Mouse (Mus musculus): Measurements from ENCODE around the gene Il17ra. TPM values are rescaled to one million over a fixed set of nuclear protein-coding genes. Genes with fewer than 3 reads are reported as not detected.

Gene Il17ra
- total RNA-seq, 2 experiments from 2014 or later: 7.8 to 13.8 TPM

DNA sequence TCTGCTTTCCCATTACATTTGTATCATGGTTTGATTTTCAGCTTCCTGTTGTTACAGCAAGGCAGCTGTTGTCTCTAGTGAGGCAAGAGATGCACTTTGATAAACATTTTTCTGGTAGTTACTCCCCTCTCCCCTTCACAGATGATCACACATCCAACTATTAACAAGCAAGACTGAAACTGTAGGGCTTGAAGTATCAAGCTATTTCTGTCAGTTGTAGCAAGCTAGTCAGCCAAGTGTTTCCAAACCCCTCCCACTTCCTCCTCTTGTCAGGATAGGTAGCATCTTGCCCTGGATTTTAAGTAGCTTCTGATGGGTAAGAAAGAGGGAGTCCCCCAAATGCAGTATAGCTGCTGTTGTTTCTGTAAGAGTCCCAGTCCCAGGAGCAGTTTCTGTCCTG lies 6.7 kb downstream of the Il17ra start:
- no peak for ATAC-seq (replicated peaks; ENCODE audit: low FRiP score, poor library complexity, severe bottlenecking)

DNA sequence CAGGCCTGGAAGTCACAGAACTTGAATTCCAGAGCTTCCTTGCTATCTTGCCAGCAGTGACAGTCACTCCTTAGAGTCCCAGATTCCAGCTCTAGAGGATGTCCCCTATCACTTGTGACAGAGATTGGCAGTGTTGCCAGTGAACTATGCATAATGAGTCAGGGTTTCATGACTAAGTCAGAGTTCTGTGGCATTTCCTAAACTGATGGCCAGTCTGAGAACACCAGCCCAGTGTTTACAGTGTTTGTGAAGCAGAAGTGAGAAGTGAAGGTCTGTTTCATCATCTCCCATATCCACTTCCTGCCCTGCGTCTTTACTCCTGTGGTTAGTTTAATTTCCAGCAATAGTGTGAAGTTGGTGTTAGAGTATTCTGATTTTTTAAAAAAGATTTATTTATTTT lies 7.6 kb downstream of the Il17ra start:
- ATAC-seq (replicated peaks; ENCODE audit: low FRiP score, poor library complexity, severe bottlenecking): no peak

DNA sequence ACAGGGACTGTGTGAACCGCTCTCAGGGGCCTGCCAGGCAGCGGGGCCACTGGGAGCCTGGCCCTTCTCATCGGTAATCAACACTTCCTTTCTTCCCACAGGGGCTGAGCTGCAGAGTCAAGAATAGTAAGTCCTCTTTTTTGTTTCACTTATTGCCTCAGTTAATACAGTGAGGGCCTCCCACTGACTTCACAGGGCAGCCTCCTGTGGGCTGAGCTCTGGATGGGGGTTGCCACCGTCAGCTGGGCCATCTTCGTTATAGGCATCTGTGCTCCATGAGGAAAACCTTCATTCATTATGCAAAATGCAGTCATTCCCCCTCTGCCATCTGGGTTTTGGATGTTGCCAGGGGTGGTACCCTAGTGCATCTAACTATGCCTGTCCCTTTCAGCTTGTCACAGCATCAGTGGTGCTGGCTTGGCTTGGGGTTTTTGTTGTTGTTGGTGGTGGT lies 9.0 kb downstream of the Il17ra start:
- no peak for ATAC-seq (replicated peaks; ENCODE audit: low FRiP score, poor library complexity, severe bottlenecking)

DNA sequence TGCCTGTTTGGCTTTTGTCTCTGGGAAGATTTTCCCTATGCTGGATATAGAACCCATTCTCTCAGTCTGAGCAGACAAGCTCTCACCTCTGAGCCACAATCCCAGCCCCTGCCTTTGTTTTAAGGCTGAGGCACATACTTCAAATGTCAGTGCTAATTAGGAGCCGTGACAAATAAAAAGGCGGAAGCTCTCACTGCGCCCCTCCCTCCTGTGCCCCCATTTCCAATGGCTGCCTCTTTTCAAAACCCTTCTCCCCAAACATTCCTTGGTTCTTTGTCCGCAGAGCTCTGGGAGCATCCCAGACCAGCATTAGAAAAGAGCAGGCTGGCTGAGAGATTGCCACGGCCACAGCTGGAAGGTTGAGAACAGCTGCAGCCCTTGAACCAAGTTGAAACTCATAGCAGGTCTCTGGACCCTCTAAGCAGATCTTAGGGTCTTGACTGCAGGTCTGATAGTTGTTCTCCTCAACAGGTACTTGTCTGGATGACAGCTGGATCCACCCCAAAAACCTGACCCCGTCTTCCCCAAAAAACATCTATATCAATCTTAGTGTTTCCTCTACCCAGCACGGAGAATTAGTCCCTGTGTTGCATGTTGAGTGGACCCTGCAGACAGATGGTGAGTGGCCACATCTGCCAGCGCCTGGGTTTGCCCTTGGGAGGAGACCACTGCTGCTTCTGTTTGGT lies 9.6 kb downstream of the Il17ra start:
- no peak for ATAC-seq (replicated peaks; ENCODE audit: low FRiP score, poor library complexity, severe bottlenecking)

DNA sequence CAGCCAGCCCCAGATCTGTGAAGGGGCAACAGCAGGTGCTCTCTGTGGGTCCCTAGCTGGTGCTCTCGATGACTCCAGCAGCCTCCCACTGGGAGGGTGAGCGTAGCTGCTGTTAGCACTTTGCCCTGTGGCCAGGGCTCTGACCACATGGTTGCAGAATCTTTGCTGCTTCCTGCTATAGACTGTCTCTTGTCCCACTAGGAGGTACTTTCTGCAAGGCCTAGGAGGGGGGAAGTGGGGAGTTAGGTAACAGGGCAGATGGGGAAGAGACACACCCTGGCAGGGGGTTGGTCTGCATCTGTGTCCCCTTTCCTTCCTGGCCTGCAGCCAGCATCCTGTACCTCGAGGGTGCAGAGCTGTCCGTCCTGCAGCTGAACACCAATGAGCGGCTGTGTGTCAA lies 10.4 kb downstream of the Il17ra start:
- no peak for ATAC-seq (replicated peaks; ENCODE audit: low FRiP score, poor library complexity, severe bottlenecking)

DNA sequence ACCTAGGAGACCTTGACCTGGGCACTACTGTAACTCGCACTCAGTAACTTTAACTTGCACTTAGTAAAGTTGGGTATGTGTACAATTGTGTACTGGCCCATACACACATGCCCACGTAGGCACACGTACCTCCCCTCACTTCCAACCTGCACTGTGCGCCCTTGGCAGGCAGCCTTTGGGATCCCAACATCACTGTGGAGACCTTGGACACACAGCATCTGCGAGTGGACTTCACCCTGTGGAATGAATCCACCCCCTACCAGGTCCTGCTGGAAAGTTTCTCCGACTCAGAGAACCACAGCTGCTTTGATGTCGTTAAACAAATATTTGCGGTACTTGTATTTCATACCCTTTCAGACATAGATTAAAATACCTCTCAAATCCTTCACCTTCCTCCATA lies 12.2 kb downstream of the Il17ra start:
- ATAC-seq (replicated peaks; ENCODE audit: low FRiP score, poor library complexity, severe bottlenecking): no peak

DNA sequence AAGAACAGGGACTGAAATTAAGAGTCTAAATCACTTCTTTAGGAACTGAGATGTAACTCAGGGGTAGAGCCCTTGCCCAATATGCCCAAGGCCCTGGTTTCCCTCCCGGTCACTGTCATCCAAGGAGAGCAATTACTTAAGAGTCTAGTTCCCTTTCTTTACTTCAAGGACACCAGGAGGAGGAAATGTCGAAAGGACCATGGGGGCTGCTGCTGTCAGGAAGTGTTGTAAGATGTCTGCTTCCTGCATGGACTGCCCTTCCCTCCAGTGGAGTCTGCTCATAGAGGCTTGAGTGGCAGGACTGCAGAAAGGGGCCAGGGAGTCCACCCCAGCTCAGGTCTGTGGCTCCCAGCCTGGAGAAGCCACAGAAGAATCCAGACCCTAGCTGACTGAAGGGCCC lies 16.3 kb downstream of the Il17ra start:
- no peak for ATAC-seq (replicated peaks; ENCODE audit: low FRiP score, poor library complexity, severe bottlenecking)

DNA sequence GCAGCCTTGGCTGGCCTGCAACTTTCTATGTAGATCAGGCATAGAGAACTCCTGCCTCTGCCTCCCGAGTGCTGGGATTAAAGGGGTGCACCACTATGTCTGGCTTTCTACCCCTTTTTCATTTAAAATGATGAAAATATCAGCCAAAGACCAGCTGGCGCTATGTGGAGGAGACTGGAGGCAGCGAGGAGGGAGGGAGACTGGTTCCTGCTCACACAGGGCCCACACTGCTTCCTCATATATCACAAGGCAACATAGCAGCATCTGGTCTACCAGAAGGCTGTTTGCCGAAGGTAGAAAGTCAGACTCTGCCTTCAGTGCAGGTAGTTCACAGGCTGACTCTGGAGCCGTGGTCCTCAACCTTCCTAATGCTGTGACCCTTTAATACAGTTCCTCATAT lies 17.3 kb downstream of the Il17ra start:
- ATAC-seq (replicated peaks; ENCODE audit: low FRiP score, poor library complexity, severe bottlenecking): no peak

DNA sequence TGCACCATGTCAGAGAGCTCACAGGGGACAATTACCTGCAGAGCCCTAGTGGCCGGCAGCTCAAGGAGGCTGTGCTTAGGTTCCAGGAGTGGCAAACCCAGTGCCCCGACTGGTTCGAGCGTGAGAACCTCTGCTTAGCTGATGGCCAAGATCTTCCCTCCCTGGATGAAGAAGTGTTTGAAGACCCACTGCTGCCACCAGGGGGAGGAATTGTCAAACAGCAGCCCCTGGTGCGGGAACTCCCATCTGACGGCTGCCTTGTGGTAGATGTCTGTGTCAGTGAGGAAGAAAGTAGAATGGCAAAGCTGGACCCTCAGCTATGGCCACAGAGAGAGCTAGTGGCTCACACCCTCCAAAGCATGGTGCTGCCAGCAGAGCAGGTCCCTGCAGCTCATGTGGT lies 18.5 kb downstream of the Il17ra start:
- no peak for ATAC-seq (replicated peaks; ENCODE audit: low FRiP score, poor library complexity, severe bottlenecking)

DNA sequence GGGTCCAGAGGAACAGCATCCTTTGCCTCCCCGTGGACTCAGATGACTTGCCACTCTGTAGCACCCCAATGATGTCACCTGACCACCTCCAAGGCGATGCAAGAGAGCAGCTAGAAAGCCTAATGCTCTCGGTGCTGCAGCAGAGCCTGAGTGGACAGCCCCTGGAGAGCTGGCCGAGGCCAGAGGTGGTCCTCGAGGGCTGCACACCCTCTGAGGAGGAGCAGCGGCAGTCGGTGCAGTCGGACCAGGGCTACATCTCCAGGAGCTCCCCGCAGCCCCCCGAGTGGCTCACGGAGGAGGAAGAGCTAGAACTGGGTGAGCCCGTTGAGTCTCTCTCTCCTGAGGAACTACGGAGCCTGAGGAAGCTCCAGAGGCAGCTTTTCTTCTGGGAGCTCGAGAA lies 19.0 kb downstream of the Il17ra start:
- no peak for ATAC-seq (replicated peaks; ENCODE audit: low FRiP score, poor library complexity, severe bottlenecking)

DNA sequence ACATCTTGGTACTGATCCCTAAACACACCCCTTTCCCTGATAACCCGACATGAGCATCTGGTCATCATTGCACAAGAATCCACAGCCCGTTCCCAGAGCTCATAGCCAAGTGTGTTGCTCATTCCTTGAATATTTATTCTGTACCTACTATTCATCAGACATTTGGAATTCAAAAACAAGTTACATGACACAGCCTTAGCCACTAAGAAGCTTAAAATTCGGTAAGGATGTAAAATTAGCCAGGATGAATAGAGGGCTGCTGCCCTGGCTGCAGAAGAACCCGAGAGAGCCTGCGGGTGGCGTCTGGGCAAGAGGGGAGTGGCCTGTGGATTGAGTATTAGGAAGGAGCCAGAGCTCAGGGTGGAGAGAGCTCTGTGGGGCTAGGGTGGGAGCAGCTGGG lies 19.7 kb downstream of the Il17ra start:
- ATAC-seq (replicated peaks; ENCODE audit: low FRiP score, poor library complexity, severe bottlenecking): no peak

DNA sequence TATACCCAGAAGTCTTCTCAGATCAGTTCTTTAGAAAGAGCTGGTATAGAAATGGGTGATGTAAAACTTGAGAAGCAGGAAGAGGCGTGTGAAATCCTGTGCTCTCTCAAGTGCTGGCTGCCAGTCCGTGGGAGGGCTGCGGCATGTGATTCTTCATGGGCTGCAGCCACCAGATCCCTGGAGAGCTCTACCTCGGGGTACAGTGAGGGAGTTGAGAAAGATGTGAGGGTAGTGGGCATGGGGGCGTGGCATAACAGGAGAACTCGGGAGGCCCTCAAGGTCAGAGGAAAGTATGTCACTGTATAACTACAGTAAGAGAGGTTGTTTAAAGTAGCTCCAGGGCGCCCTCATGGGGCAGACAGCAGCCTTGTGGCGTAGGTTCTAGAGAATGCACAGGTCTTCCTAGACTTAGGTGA lies 20.2 kb downstream of the Il17ra start:
- ATAC-seq (replicated peaks; ENCODE audit: low FRiP score, poor library complexity, severe bottlenecking): no peak

DNA sequence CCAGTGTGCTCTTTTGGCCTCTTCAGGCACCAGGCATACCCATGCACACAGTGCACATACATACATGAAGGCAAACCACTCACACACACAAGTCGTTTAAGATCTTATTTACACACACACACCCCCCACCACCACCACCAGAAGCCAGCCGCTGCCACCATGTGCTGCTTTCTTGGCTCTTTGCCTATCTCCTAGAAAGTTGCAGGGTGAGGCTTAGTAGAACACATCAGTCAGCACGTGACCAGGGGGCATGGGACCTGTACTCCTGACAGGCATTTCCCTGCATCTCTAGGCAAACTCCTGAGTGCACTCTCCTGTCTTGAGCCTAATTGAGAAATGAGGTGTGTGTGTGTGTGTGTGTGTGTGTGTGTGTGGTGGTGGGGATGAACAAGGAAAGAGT lies 22.0 kb downstream of the Il17ra start:
- ATAC-seq (replicated peaks; ENCODE audit: low FRiP score, poor library complexity, severe bottlenecking): peak; percentile 78

DNA sequence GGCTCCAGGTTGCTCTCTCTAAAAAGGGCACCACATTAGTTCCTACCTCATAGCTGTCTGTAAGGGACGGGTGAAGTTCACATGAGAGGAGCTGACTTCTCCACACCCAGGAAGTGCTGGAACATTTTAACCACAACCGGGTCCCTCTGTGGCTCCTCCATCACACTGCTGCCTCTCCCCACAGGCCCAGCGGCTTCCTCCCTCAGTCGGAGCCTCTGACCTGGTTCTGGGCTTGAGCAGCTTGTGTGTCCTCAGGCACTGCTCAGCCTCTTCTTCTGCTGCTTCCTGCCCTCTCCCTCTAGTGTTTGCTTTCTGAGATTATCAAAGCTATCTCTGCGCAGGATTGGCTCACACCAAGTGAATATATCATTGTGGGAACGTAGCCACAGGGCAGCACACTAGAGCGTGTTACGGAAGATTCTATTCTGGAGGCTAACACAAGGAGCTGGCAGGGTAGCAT lies 23.0 kb downstream of the Il17ra start:
- peak; percentile 20; the same call in 1 of the 2 replicates for ATAC-seq (replicated peaks; ENCODE audit: low FRiP score, poor library complexity, severe bottlenecking)

DNA sequence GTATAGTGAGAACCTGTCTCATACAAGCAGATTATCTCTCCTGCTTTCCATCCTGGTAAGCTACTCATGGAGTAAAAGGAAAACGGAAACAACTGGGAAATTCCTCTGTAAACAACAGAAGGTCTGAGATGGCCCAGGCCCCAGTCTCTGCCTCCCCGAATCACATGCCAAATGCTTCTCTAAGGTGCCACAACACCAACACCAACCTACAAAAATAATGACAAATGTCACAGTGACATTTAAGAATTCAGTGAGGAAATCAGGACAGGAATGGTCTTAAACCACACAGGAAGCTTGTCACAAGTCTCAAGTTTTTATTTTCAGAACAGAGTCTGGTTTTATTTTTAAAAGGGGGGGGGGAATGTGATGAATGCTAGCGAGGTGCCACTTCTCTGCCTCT lies 25.6 kb downstream of the Il17ra start:
- ATAC-seq (replicated peaks; ENCODE audit: low FRiP score, poor library complexity, severe bottlenecking): no peak

DNA sequence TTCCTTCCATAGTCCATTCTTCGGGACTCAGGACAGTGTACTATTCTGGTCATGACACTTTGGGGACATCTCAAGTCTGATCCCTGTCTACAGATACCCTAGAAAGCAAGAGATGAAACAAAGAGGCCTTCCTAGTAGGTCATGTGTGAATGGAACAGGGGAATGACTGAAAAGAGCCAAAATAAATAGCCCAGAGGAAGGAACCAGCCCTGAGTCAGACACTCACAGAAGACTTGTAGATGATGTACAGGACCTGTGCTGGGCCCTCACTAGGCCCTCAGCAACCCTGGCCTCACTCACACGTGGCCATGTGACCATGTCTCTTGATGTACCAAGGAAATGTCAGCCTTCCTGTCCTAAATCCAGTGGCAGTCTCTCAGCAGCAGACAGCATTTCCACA lies 26.4 kb downstream of the Il17ra start:
- no peak for ATAC-seq (replicated peaks; ENCODE audit: low FRiP score, poor library complexity, severe bottlenecking)

DNA sequence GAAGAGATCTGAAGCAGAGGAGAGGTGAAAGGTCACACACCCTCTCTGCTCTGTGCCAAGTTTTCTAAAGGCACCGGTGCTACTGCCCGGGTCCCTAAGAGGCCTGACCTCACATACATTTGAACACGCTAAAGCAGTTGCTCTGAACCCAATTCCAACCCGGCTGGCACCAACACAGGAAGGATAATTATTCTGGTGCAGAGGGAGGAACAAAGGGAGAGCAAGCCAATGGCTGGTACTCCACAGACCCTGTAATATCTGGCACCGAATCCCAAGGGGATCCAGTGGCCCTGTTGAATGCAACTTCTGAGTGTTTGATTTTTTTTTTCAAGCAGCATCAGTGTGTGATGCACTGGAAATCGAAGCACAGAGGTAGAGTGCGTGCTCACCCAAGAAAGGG lies 28.0 kb downstream of the Il17ra start:
- ATAC-seq (replicated peaks; ENCODE audit: low FRiP score, poor library complexity, severe bottlenecking): no peak

DNA sequence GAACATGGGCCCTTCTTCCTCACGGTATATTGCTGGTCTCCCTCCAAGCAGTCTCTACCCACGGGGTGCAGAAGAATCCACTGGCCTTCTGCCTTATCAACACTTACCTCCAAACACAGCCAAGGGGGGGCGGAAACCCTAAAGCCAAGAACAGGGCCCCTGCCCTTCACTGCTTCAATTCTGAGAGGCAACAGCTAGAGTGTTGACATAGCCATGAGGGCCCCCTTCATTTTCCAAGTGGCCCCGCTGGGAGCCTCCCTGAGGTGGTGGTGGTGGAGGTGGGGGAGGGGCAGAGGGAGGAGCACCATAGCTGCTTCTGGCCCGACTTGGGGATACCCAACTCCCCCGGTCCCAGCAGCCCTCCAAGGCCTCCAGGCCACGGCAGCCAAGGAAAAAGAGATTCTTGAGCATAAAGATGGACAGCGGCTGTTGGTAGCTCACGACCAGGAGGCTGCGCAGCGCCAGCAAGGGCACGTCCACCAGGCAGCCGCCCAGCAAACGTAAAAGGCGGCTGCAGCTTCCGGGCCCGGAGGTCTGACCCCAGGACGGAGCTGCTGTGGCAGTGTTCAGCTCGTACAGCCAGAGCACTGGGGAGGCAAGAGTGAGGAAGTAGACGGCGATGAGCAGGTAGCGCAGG lies 28.9 kb downstream of the Il17ra start:
- no peak for ATAC-seq (replicated peaks; ENCODE audit: low FRiP score, poor library complexity, severe bottlenecking)

DNA sequence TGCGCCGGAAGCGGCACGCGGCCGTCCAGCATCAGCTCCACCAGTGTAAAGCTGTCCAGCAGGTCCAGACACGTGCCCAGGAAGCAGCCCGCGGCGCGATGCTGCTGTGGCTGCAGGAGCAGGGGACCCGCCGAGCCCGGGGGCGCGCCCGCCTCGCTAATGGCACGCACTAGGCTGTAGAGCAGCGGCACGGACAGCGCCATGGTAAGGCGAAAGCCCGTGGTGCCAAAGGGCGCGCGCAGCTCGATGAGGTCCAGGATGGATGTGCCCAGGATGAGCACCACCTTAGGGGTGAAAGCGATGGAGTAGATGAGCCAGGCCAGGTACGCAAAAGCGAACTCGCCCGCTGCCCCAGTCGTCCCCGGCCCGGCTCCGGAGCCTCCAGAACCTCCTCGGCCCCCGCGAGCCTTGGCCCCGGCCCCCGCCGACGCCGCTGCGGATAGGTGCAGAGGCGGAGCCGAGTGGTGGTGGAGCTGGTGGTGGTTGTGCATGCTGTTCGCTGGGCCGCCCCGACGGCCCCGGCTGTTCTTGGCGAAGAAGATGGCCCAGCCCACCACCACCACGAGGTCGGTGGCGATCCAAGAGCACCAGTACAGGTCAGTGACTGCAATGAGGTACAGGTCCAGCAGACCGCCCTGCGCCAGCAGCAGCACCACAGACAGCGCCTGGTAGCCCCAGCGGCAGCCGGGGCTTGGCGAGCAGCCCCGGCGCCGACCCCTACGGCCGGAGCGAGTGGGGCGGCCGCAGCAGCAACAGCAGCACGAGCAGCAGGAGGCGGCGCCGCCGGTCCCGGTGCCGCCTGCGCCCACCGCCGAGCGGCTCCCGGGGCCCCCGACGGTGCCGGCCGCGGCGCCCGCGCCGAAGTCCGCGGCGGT lies 29.7 kb downstream of the Il17ra start:
- no peak for ATAC-seq (replicated peaks; ENCODE audit: low FRiP score, poor library complexity, severe bottlenecking)

DNA sequence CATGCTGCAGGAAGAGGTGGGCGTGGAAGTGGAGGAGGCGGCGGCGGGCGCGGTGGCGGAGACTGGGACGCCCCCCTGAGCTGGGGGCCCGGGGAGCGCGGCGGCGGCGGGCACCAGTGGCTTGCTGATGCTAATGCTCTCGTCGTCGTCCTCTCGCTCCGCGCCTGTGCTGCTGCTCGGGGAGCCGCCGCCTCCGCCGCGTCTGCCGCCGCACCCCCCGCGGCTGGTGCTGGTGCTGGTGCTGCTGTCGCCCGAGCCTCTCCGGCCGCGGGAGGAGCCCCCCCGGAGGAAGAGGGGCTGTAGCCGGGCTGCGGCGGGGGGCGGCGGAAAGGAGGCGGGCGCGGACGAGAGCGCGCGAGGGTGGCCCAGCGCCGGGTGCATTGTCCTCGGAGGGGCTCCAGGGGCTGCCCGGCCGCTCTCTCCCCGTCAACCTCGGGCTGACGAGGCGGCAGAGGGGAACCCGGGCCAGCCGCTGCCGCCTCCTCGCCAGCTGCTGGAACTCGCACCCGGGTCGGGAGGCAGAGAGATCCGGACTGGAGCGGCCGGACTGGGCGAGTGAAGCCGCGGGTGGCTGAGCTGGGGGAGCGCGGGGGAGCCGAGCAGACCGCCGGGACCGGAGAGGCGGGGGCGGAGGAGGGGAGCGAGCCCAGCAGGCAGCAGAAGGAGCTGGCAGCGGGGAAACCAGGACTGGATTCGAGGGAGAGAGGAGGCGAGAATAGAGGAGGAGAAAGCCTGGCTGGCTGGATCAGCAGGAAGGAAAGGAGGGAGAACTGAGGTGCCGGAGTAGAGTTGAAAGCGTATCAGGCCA lies 30.5 kb downstream of the Il17ra start, which contains the start of gene Tmem121b:
Gene Tmem121b, minus strand, starts transcription at position 434 of the 808 bp plus-strand sequence.
- no peak for ATAC-seq (replicated peaks; ENCODE audit: low FRiP score, poor library complexity, severe bottlenecking)

Data from erythroblast, adult 5-6 weeks (primary cell).